Mouse (Mus musculus): ENCODE measurements around the gene Slc6a1.

Slc6a1 gene

GRCm38 (mm10) chr6:114363740-114364139, 81.3 kb downstream of the Slc6a1 start:
- no peak for DNase-seq

- DNase-seq, result no peak
Observed at GRCm38 (mm10) chr6:114364734-114365133, 82.3 kb downstream of the Slc6a1 start.

- no peak for DNase-seq
Observed at GRCm38 (mm10) chr6:114366191-114366590, 83.8 kb downstream of the Slc6a1 start.

Data from kidney, adult 11 months (tissue).